Mouse (Mus musculus) C2C12 (cell line): ENCODE data around the gene Ak1.

Experiments used
- CEBPB ChIP-seq: IDR thresholded peaks from one replicate; pipeline ENCODE4 v1.6.1; 2011; ENCODE audit warnings: low read depth, mild to moderate bottlenecking, control low read depth, moderate library complexity
- CTCF ChIP-seq: IDR thresholded peaks from one replicate; pipeline ENCODE4 v1.5.1; 2011; ENCODE audit not compliant: control insufficient read depth, insufficient read depth, insufficient read length
- MAX ChIP-seq: IDR thresholded peaks from one replicate; pipeline ENCODE4 v1.6.1; 2011; ENCODE audit warnings: mild to moderate bottlenecking, control low read depth
- MYOD1 ChIP-seq: IDR thresholded peaks from one replicate; pipeline ENCODE4 v1.6.1; 2011; ENCODE audit warnings: low read depth; ENCODE audit not compliant: control insufficient read depth, insufficient read length
- MYOG ChIP-seq: IDR thresholded peaks from one replicate; pipeline ENCODE4 v1.6.1; 2011; ENCODE audit not compliant: control insufficient read depth, insufficient read length; ENCODE audit errors: extremely low read depth
- USF1 ChIP-seq: IDR thresholded peaks from one replicate; pipeline ENCODE4 v1.6.1; 2011; ENCODE audit warnings: low read depth, mild to moderate bottlenecking, control low read depth, moderate library complexity

- TF ChIP-seq CTCF (no peak), MYOG (no peak), MYOD1 (no peak), MAX (no peak), CEBPB (no peak), USF1 (no peak)
Measured at GRCm38 (mm10) chr2:32644083-32644482, 22.5 kb downstream of the Ak1 start.
